Mouse (Mus musculus): ENCODE measurements around the gene Ppp2r2c. TPM values are rescaled to one million over a fixed set of nuclear protein-coding genes. Genes with fewer than 3 reads are reported as not detected.
A peak's percentile ranks its signal among the peaks of the same experiment; 100 is the strongest.

Ppp2r2c gene
- polyA plus RNA-seq, 1 experiment from 2014 or later, result 61.1 TPM

DNA sequence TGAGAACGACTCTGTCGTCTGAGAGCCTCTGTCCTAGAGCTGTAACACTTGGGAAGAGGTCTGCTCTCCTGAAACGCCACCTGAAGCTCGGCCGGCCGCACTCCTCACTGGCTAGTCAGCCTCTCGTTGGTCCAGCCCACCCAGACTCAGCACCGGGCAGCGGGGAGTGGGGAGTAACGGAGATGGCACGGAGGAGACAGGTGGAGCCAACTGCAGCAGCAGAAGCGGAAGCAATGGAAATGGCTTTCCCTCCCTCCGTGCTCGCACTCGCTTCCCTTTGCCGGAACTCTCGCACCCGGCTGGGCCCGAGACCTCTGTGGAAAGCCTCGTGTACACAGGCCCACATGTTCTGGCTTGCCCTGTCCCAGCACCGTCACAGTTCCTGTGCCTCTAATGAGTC is 41.2 kb downstream of the Ppp2r2c start:
- 86% methylated on average over 21 of the region's 21 CpGs for WGBS
- no peak for ATAC-seq
- H3K4me2 ChIP-seq (ENCODE audit: low read length), result no peak overlapping the region
- H3K4me1 ChIP-seq (ENCODE audit: control insufficient read depth, insufficient read depth, low read length), result no peaks in the 10 kb centered on the region; the same call in 1 of the 2 replicates
- H3K27ac ChIP-seq (ENCODE audit: low read length), result no peak overlapping the region
- H3K36me3 ChIP-seq (ENCODE audit: control insufficient read depth, insufficient read depth, low read length), result no peaks in the 10 kb centered on the region
- no peaks in the 10 kb centered on the region for H3K27me3 ChIP-seq (ENCODE audit: control insufficient read depth, insufficient read depth, low read depth, low read length)
- H3K9me3 ChIP-seq (replicated peaks; ENCODE audit: control insufficient read depth, low read length, poor library complexity, severe bottlenecking), result no peaks in the 10 kb centered on the region
- no peak overlapping the region for H3K4me3 ChIP-seq (ENCODE audit: low read depth, low read length)
- no peak overlapping the region for H3K9ac ChIP-seq (ENCODE audit: low read depth, low read length)

DNA sequence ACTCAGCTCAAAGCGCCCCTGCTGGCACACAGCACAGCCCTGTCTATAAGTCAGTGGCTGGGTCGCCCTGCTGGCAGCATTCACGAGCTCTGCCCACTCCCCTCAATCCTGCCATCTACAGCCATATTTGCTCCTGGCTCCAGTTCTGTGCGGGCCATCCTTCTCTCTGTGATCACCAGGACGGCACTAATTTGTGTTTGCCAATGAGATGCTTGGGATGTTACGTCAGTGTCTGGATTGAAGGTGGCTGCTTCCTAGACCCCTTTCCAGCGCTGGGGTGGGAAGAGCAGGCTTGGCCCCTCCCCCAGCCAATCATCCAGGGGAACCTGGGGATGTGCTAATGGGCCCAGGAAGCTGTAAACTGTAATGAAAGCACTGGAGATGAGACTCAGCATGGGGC is 42.7 kb downstream of the Ppp2r2c start:
- ATAC-seq, result no peak
- Histone ChIP-seq H3K27me3 (ENCODE audit: control insufficient read depth, insufficient read depth, low read depth, low read length) (no peaks in the 10 kb centered on the region), H3K9ac (ENCODE audit: low read depth, low read length) (no peak overlapping the region), H3K9me3 (replicated peaks; ENCODE audit: control insufficient read depth, low read length, poor library complexity, severe bottlenecking) (no peaks in the 10 kb centered on the region), H3K36me3 (ENCODE audit: control insufficient read depth, insufficient read depth, low read length) (no peaks in the 10 kb centered on the region), H3K4me2 (ENCODE audit: low read length) (no peak overlapping the region), H3K4me3 (ENCODE audit: low read depth, low read length) (no peak overlapping the region), H3K27ac (ENCODE audit: low read length) (no peak overlapping the region), H3K4me1 (ENCODE audit: control insufficient read depth, insufficient read depth, low read length) (no peaks in the 10 kb centered on the region; the same call in 1 of the 2 replicates)
- WGBS, result 29% methylated on average over 7 of the region's 7 CpGs

DNA sequence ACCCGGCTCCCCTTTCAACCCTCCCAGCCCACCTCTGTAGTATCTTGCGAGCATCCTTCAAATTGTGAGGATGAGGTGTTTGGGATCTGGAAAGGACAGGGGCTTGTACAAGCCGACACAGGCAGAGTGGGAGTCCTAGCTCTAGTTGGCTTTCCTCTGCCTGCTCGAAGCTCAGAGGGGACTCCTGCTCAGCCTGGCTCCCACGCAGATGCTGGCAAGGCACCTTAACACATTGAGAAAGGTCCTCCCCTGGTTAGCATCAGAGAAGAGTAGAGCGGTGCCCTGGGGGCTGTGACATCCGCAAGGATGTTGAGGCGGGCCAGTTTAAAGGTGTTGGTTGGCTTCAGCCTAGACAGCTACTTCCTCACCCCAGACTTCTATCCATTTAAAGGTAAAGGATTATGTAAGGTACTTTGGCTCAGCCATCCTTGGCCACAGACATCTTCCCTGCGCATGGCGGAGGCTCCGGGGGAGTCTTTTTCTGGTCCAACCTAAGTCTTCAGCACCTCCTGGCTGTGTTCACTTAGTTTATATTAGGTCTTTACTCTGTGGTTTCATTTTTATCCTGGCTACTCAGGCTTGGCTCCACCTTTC is 43.5 kb downstream of the Ppp2r2c start:
- Histone ChIP-seq H3K4me1 (ENCODE audit: control insufficient read depth, insufficient read depth, low read length) (no peaks in the 10 kb centered on the region; the same call in 1 of the 2 replicates), H3K9me3 (replicated peaks; ENCODE audit: control insufficient read depth, low read length, poor library complexity, severe bottlenecking) (no peaks in the 10 kb centered on the region), H3K9ac (ENCODE audit: low read depth, low read length) (no peak overlapping the region), H3K4me3 (ENCODE audit: low read depth, low read length) (no peak overlapping the region), H3K27me3 (ENCODE audit: control insufficient read depth, insufficient read depth, low read depth, low read length) (no peaks in the 10 kb centered on the region), H3K4me2 (ENCODE audit: low read length) (no peak overlapping the region), H3K27ac (ENCODE audit: low read length) (no peak overlapping the region), H3K36me3 (ENCODE audit: control insufficient read depth, insufficient read depth, low read length) (no peaks in the 10 kb centered on the region)
- no peak for ATAC-seq
- 82% methylated on average over 11 of the region's 11 CpGs for WGBS

DNA sequence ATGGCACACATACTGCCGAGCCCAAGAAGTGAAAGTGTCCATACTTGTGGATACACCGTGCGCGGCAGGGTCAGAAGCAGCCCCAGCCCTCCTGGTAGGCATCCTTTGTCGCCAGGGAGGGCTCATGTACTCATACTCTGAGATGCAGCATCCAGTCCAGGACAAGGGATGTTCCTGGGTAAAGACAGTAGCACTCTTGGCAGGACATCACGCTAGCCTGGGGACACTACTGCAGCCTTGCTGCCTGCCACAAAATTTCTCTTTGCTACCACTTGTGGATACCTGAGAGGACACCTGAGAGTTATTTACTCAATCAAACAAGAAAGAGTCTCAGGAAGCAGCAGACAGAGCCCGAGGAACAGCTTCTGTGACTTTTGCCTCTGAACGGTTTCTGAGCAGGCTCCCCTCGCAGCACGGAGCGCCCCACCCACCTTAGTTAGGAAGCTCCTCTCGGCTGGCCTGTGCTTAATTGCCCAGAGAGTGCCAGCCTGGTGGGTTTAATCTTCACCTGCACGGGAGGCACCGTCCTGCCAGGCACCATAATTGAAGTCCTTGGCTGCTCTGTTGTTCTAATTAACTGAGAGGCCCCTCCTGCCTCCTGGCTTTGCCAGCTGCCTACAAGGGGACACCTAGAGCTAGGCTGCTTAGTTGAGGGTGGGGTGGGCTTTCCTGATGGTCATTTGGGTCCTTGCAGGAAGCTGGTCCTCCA is 44.4 kb downstream of the Ppp2r2c start:
- Histone ChIP-seq H3K9me3 (replicated peaks; ENCODE audit: control insufficient read depth, low read length, poor library complexity, severe bottlenecking) (no peaks in the 10 kb centered on the region), H3K36me3 (ENCODE audit: control insufficient read depth, insufficient read depth, low read length) (no peaks in the 10 kb centered on the region), H3K27me3 (ENCODE audit: control insufficient read depth, insufficient read depth, low read depth, low read length) (no peaks in the 10 kb centered on the region), H3K4me2 (ENCODE audit: low read length) (no peak overlapping the region), H3K9ac (ENCODE audit: low read depth, low read length) (no peak overlapping the region), H3K4me1 (ENCODE audit: control insufficient read depth, insufficient read depth, low read length) (no peaks in the 10 kb centered on the region; the same call in 1 of the 2 replicates), H3K4me3 (ENCODE audit: low read depth, low read length) (no peak overlapping the region), H3K27ac (ENCODE audit: low read length) (0 out of 2 replicates have a peak overlapping the region, but pooled peaks have one; percentile 6)
- ATAC-seq, result no peak
- 64% methylated on average over 14 of the region's 14 CpGs for WGBS

DNA sequence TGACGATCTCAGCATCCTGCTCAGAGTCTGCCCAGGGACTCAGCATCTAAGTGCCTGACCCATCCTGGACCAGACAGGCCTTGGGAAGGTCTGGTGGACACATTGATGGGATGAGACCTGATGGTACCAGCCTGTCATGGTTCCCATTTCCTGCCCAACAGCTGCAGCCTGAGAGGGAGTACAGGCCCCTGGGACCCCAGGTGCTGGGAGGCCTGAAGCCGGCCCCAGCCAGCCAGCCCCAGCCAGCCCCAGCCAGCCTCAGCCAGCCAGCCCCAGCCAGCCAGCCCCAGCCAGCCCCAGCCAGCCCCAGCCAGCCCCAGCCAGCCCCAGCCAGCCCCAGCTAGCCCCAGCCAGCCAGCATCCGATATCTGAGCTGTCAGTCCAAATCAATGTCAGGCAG is 46.9 kb downstream of the Ppp2r2c start:
- Histone ChIP-seq H3K4me3 (ENCODE audit: low read depth, low read length) (no peak overlapping the region), H3K4me2 (ENCODE audit: low read length) (no peak overlapping the region), H3K36me3 (ENCODE audit: control insufficient read depth, insufficient read depth, low read length) (no peaks in the 10 kb centered on the region), H3K27ac (ENCODE audit: low read length) (no peak overlapping the region), H3K9me3 (replicated peaks; ENCODE audit: control insufficient read depth, low read length, poor library complexity, severe bottlenecking) (no peaks in the 10 kb centered on the region), H3K27me3 (ENCODE audit: control insufficient read depth, insufficient read depth, low read depth, low read length) (no peaks in the 10 kb centered on the region), H3K9ac (ENCODE audit: low read depth, low read length) (no peak overlapping the region), H3K4me1 (ENCODE audit: control insufficient read depth, insufficient read depth, low read length) (peaks cover 4% of the 10 kb centered on the region; the same call in 1 of the 2 replicates)
- no peak for ATAC-seq
- 73% methylated on average over 3 of the region's 3 CpGs for WGBS

DNA sequence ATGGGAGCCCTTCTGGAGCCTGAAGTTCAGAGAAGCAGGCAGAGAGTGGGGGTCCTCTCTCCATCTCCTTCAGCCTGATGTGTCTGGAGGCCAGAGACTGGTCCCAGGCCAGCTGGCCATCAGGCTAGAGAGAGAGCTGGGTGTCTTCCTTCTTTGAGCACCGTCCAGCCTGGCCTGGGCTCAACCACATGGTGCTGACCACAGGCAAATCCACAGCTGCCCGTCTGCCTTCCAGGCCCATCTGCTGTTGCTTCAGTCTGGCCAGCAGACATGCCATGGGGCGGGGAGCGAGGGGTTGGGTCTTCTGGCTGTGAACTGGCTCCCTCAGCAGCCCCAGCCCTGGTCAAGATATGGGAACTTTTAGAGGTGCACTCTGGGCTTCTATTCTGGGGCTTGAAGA is 48.3 kb downstream of the Ppp2r2c start:
- Histone ChIP-seq H3K4me1 (ENCODE audit: control insufficient read depth, insufficient read depth, low read length) (peaks cover 4% of the 10 kb centered on the region; the same call in 1 of the 2 replicates), H3K27me3 (ENCODE audit: control insufficient read depth, insufficient read depth, low read depth, low read length) (no peaks in the 10 kb centered on the region), H3K9ac (ENCODE audit: low read depth, low read length) (no peak overlapping the region), H3K4me2 (ENCODE audit: low read length) (no peak overlapping the region), H3K9me3 (replicated peaks; ENCODE audit: control insufficient read depth, low read length, poor library complexity, severe bottlenecking) (no peaks in the 10 kb centered on the region), H3K4me3 (ENCODE audit: low read depth, low read length) (no peak overlapping the region), H3K36me3 (ENCODE audit: control insufficient read depth, insufficient read depth, low read length) (no peaks in the 10 kb centered on the region), H3K27ac (ENCODE audit: low read length) (no peak overlapping the region)
- WGBS, result 85% methylated on average over 4 of the region's 4 CpGs
- no peak for ATAC-seq

DNA sequence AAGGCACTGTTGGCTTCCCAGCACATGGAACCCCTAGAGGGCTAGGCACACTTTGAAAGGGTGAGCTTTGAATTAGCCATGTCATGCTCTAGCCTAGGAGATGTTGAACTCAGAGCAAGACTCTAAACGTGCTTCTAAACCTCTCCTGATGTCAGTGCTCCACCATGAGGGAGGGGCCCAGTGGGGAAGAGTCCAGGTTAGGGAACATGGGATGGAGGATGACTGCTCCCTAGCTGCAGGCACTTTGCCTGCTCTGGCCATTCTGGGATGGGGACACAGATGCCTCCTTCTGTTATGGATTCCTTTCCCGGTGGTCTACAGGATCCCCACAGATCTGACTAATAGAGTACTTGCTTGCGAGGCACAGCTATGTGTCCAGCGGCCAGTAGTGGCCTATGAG is 48.9 kb downstream of the Ppp2r2c start:
- no peaks in the 10 kb centered on the region for H3K36me3 ChIP-seq (ENCODE audit: control insufficient read depth, insufficient read depth, low read length)
- H3K9ac ChIP-seq (ENCODE audit: low read depth, low read length), result no peak overlapping the region
- H3K4me1 ChIP-seq (ENCODE audit: control insufficient read depth, insufficient read depth, low read length), result peaks cover 4% of the 10 kb centered on the region; the same call in 1 of the 2 replicates
- H3K27me3 ChIP-seq (ENCODE audit: control insufficient read depth, insufficient read depth, low read depth, low read length), result no peaks in the 10 kb centered on the region
- ATAC-seq, result no peak
- 87% methylated on average over 4 of the region's 4 CpGs for WGBS
- no peak overlapping the region for H3K27ac ChIP-seq (ENCODE audit: low read length)
- H3K9me3 ChIP-seq (replicated peaks; ENCODE audit: control insufficient read depth, low read length, poor library complexity, severe bottlenecking), result no peaks in the 10 kb centered on the region
- H3K4me3 ChIP-seq (ENCODE audit: low read depth, low read length), result no peak overlapping the region
- no peak overlapping the region for H3K4me2 ChIP-seq (ENCODE audit: low read length)

DNA sequence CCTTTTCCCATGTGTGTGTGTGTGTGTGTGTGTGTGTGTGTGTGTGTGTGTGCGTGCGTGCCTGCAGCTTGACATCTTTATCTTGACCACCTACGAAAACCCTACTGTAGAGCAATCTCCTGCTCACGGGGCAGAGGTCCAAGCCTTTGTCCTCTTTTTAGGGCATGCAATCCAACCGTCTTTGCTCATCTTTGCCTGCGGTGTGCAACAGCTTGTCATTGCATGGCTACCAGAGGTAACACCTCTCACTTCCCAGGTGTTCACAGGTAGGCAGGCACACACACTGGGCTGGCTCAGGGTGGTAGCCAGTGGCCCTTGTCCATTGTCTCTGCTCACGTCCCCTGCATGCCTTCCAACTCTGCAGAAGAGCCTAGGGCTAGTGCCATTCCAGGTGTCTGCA is 49.7 kb downstream of the Ppp2r2c start:
- ATAC-seq, result no peak
- H3K27me3 ChIP-seq (ENCODE audit: control insufficient read depth, insufficient read depth, low read depth, low read length), result no peaks in the 10 kb centered on the region
- H3K36me3 ChIP-seq (ENCODE audit: control insufficient read depth, insufficient read depth, low read length), result no peaks in the 10 kb centered on the region
- H3K27ac ChIP-seq (ENCODE audit: low read length), result no peak overlapping the region
- H3K9me3 ChIP-seq (replicated peaks; ENCODE audit: control insufficient read depth, low read length, poor library complexity, severe bottlenecking), result no peaks in the 10 kb centered on the region
- H3K4me3 ChIP-seq (ENCODE audit: low read depth, low read length), result no peak overlapping the region
- H3K4me2 ChIP-seq (ENCODE audit: low read length), result no peak overlapping the region
- no peak overlapping the region for H3K9ac ChIP-seq (ENCODE audit: low read depth, low read length)
- WGBS, result 79% methylated on average over 7 of the region's 7 CpGs
- H3K4me1 ChIP-seq (ENCODE audit: control insufficient read depth, insufficient read depth, low read length), result peaks cover 4% of the 10 kb centered on the region; the same call in 1 of the 2 replicates

DNA sequence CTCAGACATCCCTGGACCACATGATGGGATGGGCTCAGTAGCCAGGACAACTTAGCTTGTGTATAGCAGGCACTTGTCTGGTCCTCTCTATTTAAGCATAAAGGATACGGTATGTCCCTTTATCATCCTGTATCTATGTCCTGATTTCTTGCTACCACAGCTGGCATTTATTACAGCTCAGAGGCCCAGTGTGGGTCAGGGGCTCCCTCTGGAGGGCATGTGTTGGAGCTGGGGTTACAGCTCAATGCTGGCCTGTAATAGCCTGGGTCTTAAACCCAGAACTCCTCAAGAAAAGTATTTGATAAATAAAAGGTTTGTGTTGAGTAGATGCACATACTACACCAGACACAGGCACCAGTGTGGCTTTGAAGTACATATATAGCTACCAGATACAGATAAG is 51.8 kb downstream of the Ppp2r2c start:
- 35% methylated on average over 1 of the region's 1 CpGs for WGBS
- no peak for ATAC-seq
- Histone ChIP-seq H3K4me1 (ENCODE audit: control insufficient read depth, insufficient read depth, low read length) (peaks cover 12% of the 10 kb centered on the region), H3K9me3 (replicated peaks; ENCODE audit: control insufficient read depth, low read length, poor library complexity, severe bottlenecking) (no peaks in the 10 kb centered on the region), H3K36me3 (ENCODE audit: control insufficient read depth, insufficient read depth, low read length) (no peaks in the 10 kb centered on the region), H3K27me3 (ENCODE audit: control insufficient read depth, insufficient read depth, low read depth, low read length) (no peaks in the 10 kb centered on the region), H3K27ac (ENCODE audit: low read length) (no peak overlapping the region), H3K4me3 (ENCODE audit: low read depth, low read length) (no peak overlapping the region), H3K4me2 (ENCODE audit: low read length) (no peak overlapping the region), H3K9ac (ENCODE audit: low read depth, low read length) (no peak overlapping the region)
